Mouse (Mus musculus) lung, postnatal 0 days (tissue): Measurements from ENCODE around the gene Tas1r1.

ENCODE experiments used
- CTCF ChIP-seq: IDR thresholded peaks from 2 replicates; pipeline ENCODE4 v1.5.1; 2016; ENCODE audit warnings: antibody characterized with exemption, mild to moderate bottlenecking
- EP300 ChIP-seq: IDR thresholded peaks from 2 replicates; pipeline ENCODE4 v1.6.1; 2016; ENCODE audit warnings: antibody characterized with exemption, mild to moderate bottlenecking, control low read depth

- TF ChIP-seq EP300 (no peak), CTCF (peak; percentile 29)
Measured at GRCm38 (mm10) chr4:152079261-152079660, 40.9 kb upstream of the Tas1r1 start.
